Mouse (Mus musculus): ENCODE data around the gene Otud5.
"Not testable (repeated sequence)": the region's sequence is repeated elsewhere in the genome, so short reads cannot be mapped to it uniquely, and the experiment has no call there.

The Otud5 gene

DNA sequence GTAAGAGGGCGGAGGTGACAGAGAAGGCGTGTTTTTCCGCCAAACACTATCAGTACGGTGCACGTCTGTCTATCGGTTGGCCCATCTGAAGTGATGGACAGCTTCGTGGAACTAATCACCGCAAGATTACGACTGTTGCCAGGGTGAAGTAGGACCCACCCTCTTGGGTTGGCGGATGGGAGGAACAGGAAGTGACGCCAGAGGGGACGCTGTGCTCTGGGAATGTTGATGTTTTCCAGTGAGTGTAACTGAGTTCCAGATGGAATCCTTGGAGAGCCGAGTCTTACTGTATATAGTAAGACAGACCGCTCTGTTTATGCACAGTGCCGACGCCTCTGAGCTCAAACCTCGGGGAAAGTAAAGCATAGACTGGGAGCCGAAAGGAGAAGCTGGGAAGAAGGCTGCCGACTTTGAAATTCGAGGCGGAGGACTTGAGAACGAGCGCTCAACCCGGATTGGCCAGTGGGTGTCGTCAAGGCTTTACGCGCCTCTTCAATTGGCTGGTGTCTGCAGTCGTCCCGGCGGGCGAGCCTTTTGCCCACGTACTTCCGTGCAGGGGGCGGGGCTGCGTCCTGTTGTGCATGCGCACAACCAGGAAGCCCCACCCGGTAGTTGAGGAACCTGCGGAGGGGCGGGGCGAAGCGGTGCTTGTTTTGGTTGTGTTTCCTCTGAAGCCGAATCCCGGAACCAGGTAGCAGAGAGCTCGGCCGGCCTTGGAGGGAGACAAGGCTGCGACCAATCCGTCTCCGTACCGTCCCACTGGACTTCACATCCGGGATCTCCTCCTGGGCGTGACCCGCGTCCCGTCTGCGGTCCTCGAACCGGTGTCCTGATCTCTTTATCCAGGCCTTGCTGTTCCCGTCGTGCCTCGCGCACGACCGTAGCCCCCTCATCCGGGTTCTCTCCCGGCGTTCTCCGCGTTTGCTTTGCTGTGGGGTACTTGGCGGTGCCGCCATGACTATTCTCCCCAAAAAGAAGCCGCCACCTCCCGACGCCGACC lies at the start of gene Otud5:
Gene Otud5, plus strand, starts transcription at position 202 of the 1,000 bp plus-strand sequence.
- DNase-seq: peak; percentile 94

DNA sequence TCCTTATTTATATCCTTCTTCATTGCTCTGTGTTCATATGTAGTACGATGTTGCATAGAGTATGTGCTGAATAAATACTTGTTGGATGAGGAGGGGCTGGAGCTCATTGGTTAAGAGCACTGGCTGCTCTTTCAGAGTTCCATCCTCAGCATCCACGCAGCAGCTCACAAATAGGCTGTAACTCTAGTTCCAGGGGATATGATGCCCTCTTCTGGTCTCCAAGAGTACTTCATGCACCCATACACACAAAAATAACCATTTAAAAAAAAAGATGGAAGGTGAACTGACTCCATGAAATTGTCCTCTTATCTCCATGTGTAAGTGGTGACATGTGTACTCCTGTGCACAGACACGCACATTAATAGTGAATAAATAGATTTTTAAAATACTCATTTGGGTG lies 47.8 kb upstream of the Otud5 start:
- DNase-seq: peak; percentile 22

DNA sequence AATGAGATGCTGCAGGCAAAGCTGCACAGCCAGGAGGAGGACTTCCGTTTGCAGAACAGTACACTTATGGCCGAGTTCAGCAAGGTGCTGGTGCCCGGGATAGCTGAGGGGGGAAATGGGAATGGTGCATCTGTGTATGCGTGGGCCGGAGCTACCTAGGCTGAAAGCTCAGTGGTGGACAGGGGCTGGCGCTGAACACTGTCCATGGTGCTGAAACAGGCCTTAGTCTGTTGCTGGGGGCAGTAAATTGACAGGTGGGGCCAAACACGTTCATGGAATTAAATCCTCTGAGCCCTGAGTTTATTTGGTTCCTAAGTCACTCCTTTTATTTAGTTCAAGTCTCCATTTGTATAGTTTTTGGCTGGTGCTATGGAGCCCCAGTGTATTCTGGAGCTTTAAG lies 46.1 kb upstream of the Otud5 start:
- no peak for DNase-seq

DNA sequence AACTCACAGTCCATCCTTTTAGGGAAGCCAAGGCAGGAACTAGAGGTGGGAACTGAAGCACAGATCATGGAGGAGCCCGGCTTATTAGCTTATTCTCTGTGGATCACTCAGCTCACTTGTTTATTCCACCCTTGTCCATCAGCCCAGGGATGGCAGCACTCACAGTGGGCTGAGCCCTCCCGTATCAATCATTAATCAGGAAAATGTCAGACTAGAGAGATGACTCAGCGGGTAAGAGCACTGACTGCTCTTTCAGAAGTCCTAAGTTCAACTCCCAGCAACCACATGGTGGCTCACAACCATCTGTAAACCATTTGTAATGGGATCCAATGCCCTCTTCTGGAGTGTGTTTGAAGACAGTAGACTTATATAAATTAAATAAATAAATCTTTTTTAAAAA lies 43.8 kb upstream of the Otud5 start:
- DNase-seq: no peak

DNA sequence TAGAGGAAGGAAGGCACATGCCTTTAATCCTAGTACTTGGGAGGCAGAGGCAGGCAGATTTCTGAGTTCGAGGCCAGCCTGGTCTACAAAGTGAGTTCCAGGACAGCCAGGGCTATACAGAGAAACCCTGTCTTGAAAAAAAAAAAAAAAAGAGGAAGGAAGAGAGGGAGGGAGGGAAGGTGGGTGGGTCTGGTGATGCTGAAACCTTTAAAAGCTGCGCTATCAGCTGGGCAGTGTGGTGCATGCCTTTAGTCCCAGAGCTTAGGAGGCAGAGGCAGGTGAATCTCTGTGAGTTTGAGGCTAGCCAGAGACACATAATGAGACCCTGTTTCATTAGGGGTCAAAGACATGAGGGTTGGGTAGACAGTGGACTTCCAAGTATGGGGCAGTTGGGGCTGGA lies 39.0 kb upstream of the Otud5 start:
- not testable (repeated sequence) for DNase-seq

DNA sequence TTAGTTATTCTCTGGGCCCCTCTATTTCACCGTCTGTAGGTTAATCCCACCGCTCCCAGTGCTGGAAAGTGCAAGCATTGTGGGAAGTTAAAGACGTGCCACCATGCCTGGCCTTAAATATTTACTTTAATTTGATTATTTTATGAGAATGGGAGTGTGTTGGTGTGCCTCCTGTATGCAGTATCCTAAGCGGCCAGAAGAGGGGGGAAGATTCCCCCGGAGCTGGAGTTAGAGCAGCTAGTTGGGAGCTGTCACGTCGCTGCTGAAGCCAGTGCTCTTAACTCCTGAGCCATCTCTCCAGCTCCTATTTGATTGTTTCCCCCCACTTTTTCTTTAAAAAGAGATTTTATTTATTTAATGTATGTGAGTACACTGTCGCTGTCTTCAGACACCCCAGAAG lies 26.1 kb upstream of the Otud5 start:
- not testable (repeated sequence) for DNase-seq

DNA sequence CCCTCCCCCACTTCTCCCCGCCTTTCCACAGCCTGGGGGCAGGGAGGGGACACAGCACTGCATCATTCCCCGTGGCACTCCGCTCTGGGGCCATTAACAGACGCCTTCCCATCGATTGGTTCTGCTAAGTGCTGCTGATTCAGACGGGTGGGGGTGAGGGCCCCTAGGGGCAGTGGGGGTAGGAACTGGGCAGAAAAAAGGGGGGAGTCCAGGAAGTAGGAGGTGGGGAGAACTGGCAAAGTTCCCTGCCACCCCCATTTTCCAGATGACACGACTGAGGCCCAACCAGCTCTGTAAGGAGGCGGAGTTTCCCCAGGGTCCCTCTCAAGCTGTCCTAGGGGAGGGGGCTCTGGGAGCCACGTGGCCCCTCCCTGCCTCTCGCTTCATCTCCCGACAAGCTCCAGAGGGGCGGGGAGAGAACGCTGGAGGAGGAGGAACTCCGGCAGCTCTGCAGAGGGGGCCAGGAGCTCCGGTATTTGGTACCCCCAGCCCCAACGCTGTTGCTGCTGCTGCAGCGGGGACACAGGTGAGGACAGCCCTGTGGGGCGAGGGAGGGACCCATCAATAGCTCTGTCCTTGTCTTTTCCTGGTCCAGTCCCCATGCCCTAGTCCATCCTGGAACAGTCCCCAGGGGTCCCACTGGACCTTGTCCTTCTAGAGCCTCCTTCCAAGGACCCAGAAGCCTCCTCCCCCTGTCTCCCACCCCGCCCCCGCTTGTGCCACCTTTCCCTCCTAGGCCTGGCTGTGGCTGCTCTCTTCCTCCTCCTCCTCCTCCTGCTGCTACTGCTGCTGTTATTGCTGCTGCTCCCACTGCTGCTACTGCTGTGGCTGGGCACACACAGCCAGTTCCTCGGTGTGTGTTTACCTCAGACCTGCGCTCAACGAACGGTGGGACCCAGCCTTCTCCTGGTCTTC lies 19.0 kb upstream of the Otud5 start, which contains the start of gene Kcnd1:
Gene Kcnd1, plus strand, starts transcription at position 425 of the 915 bp plus-strand sequence.
- peak; percentile 35 for DNase-seq

DNA sequence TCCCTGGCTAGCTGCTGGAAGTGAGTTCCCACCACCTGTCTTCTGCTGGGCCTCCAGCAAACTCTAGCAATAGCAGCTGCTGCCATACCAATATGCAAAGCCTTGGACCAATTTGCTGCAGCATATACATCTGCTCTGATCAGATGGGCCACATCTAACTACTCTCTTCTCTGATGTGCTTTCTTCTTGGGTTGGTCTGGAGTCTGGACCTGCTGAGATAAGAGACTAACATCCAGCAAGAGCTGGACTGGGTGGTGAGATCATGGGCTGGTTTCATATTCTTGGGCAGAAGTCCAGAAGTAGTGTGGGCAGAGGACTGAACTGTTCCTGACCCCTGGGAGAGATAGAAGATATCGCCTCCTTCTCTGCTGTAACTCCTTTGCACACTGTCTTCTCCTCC lies 4.0 kb upstream of the Otud5 start:
- DNase-seq: no peak

DNA sequence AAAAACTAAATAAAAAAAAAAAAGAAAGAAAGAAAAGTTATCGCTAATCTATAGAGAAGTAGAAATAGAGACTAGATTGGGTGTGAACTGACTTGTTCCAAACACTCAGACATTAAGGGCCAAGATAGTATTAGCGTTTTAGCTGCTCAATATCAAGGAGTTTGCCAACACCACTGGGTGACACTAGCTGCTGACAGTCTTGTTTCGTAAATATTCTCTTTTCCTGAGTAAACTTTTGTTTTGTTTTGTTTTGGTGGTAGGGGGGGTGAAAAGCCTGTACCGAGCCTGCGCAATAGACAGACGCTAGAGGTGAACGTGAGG lies 362 bp upstream of the Otud5 start:
- no peak for DNase-seq

DNA sequence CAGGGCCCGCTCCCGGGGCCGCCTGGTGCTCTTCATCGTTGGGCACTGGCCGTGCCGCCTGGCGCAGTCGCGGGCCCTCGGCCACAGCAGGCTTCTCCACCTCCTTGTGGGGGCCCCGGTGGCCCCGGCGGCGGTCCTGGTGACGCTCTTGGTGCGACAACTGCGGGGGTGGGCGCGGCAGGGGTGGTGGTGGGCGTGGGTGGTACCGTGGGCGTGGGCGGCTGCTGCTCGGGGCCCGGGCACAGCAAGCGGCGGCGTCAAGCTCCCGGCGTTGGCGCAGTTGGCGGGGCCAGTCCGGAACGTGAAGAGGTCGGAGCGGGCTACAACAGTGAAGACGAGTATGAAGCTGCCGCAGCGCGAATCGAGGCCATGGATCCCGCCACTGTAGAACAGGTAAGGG lies 1.2 kb downstream of the Otud5 start:
- DNase-seq: peak; percentile 39

DNA sequence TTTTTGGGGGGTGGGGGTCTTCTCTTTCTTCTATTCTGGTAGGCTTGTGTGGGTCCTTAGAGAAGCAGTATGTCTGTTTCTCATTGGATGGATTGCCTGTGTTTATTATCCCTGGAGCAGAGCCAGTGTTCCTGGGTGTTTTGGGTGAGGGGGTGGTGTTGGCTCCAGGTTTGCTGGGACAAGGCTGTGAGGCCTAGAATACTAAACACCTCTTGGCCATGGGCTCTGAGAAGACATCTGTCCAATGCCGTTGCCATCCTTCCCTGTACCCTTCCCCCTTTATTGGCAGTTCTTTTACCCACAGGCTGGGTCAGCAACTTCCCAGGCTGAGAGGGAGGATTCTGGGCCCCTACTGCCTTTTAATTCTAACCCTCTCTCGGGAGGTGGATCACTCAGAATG lies 6.7 kb downstream of the Otud5 start:
- DNase-seq: no peak

DNA sequence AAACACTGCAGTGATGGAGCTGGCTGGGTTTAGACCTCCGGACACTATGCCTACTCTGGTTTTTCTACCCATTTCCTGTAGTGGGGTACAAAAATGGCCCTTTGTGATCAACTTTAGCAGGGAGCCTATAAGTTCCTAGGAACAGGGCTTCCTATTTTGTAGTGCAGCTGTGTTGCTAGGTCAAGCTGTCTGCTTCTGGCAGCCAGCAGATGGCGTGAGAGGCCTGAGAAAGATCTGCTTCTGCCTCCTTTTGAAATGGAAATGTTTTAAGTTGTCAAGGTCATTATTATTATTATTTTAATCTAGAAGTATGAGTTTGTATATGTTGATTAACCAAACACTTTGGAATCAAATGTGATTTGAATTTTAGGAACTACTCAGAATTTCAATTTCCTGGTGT lies 13.4 kb downstream of the Otud5 start:
- DNase-seq: peak; percentile 51

DNA sequence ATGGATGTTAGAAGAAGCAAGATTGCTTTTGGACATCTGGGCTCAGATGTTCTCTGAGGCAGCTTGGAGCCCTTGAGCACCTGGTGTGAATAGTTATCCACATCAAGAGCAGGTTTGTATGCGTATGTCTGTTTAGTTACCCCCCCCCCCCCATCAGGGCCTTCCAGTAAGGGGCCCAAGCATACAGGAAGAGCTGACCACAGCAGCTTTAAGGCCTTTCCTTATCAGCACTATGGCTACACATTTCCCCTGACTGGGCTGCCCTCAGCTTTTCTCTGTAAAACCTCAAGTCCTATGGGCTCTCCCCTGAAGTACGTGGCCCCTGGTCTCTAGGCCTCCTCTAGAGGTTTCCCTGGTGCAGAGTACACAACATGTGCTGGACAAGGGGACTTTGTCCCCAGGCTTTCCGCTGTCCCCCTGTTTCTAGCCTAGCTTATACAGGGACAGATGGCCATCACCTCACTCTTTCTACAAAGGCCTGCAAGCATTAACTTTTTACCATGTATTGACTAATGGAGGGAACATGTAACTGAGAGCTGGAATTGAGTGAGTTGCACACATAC lies 18.1 kb downstream of the Otud5 start:
- DNase-seq: no peak

DNA sequence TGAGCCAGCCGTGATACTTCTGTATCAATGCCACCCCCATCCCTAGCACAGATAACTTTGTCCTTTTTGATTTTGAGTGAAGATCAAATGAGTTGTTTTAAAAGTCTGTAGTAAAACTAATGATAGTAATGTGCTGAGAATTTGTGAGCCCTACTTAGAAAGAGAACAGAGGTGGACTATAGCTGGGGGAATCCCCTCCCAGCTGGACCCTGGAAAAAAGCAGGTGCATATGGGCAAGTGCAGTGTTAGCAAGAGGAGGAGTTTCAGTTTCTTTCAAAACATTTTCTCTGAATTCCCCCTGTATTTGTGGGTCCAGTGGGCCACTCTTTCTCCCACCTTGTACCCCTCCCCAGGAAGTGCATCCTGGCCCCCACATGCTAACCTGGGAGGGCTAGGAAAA lies 22.0 kb downstream of the Otud5 start:
- DNase-seq: no peak

DNA sequence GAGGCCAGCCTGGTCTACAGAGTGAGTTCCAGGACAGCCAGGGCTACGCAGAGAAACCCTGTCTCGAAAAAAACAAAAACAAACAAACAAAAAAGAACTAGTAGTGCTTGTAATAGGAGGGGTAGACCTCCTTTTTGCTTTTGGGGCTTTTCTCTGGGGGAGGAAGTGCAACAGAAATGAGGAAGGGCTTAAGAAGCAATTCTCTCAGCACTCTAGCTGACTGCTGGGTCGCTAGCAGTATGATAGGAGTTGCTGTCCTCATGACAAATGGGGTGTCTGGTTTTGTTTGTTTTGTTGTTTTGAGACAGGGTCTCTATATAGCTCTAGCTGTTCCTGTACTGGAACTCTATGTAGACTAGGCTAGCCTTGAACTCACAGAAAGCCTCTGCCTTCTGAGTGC lies 23.4 kb downstream of the Otud5 start:
- DNase-seq: no peak

DNA sequence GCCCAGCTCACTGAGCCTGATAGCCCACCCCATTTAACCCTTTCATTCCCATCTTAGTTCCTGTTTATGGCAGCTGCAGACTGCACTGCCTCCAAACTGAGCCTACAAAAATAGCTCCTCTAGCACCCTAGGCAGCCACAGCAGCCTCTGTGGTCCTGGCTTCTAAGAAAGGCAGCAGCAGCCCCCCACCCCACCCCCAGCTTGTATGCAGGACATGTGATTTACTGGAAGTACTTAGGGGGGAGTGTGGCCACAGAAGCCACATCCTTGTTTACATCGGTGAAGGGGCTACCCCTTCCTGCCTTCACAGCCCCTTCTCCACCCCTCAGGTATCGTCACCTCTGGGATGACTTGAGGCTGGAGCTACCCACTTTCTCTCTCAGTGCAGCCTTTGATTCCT lies 24.2 kb downstream of the Otud5 start:
- no peak for DNase-seq

DNA sequence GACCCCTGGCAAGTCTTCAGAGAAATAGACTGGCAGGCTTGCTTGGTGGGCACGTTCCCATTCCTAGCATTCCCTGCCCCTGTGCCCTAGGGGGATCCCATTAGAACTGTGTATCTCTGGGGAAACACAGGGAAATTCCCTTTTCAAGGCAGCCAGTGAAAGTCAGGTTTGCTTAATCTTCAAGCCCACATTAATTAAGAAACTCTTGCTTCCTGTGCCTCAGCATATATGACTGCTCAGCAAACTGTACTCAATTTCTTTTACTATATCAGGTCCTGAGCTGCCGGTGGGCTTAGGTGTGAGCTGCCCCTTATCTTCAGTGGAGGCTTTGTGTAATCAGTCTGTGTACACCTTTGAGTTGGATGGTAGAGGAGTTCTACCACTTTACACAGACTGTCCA lies 24.6 kb downstream of the Otud5 start:
- no peak for DNase-seq

DNA sequence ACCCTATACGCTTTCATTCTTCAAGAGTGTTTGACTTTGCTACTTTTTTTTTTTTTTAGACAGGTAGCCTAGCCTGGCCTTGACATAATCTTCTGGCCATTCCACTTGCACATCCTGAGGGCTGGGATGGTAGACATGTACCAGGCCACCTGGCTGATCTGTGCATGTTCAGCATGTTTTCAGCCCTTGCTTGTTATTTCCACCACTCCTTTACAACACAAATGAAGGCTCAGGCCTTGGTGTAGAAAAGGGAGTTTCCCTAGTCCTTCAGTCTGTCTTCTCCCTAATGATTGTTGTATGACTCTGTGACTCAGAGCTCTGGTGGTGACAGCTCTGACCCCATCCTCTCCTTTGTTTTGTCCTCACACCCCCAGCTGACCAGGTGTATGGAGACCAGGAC lies 26.0 kb downstream of the Otud5 start:
- DNase-seq: no peak

DNA sequence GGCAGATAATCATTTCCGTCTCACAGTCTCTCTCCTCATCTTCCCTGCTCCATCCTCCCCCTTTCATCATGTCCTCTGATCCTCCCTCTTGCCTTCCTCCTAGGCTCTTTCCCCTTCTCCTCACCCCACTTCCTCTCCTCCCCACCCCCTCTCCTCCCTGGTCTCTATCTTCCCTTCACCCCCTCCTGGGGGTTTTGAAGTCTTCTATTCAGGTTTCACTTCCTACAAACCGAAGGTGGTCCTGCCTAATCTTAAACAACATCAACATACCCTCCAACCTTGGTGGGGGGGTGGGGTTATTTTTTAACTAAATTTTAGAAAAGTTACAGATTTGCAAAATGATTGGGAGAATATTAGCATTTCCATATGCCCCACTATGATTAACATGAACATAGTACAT lies 27.3 kb downstream of the Otud5 start:
- DNase-seq: no peak

DNA sequence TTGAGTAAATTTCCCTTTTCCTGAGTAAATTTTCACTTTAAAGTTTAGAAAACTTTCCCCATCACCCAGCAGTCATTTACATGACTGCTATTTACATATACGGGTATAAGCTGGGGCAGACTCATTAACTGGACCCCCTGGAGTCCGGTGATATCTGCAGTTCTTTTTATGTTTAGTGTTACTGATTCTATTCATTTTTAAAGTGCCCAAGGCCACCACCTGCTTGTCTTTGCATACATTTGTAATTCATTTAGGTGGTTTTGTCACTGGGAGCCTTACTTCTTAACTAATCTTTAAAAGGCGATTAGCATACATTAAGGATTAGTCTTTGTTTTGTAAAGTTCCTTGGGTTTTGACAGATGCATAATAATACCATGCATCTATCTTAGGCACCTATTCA lies 28.7 kb downstream of the Otud5 start:
- DNase-seq: no peak

DNA sequence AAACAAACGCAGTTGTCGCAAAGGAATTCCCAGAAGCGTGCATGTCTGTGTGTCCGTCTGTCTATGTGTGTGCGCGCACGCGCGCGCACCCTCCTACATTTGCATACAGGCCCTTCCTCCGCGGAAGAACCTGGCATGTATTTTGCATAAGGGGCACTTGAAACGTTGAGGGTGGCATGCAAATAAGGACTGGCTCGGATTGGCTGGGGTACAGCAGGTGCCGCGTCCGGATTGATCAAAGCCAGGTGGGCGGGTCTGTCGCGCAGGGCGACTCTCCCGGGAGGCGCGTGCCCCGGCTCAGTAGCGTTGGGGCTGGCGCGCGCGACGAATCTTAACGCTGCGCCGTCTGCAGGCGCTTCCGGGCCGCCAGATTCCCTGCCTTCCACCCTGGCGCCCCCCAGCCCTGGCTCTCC lies 36.8 kb downstream of the Otud5 start, which contains the start of gene Pim2:
Gene Pim2, plus strand, starts transcription at position 256 of the 413 bp plus-strand sequence.
- peak; percentile 93 for DNase-seq

DNA sequence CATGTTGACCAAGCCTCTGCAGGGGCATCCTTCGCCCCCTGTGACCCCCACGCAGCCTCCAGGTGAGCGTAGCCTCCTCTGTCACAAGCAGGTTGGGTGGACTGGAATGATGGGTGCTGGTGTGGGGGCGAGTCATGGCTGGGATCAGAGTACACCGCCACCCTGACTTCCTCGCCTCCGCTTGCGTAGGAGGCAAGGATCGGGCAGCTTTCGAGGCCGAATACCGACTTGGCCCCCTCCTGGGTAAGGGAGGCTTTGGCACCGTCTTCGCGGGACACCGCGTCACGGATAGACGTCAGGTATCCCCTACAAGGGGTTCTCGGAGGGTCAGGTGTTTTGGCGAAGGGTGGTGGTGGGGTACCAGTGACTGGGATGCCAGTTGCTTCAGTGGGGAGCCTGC lies 37.3 kb downstream of the Otud5 start:
- peak; percentile 67 for DNase-seq

DNA sequence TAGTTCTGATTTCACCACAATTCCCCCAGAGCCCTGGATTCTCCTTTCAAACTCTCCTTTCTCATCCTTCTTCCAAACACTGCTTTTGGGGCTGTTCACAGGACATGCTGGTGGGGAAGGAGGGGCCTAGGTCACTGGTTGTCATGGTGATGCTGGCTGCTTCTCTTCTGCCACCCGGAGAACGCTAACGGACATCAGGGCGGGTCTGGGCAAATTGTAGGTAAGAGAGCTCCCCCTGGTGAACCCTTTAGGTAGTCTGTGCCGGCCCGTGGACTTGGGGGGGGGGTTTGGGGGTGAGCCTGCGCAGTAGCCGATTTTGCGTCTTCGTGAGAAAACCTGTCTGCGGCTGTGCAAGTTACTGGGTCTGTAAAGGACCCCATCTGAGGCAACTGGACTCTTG lies 38.7 kb downstream of the Otud5 start:
- DNase-seq: peak; percentile 86
